Mouse (Mus musculus) forebrain, postnatal 0 days (tissue): ENCODE results near the gene Ptprm. TPM values are rescaled to one million over a fixed set of nuclear protein-coding genes. Genes with fewer than 3 reads are reported as not detected.
A peak's percentile ranks its signal among the peaks of the same experiment; 100 is the strongest.

Experiments used
- ATAC-seq: fragments of 200-750 bp; cut with Nextera tagmentation; 2 replicates; pipeline ENCODE4 v1.8.0; 2017; ENCODE audit warnings: mild to moderate bottlenecking, moderate library complexity
- DNase-seq: peaks from one replicate; pipeline ENCODE4 v3.0.0-alpha.2; 2015
- H3K27ac ChIP-seq: fragments of 300-500 bp; sonication (generic); 2 replicates; pipeline ENCODE4 v1.5.1; 2014; ENCODE audit warnings: low read depth, mild to moderate bottlenecking, antibody characterized with exemption, low read length, moderate library complexity, mixed read lengths
- H3K27me3 ChIP-seq: fragments of 300-500 bp; sonication (generic); 2 replicates; pipeline ENCODE4 v1.6.1; 2014; ENCODE audit warnings: mild to moderate bottlenecking, low read length, mixed read lengths; ENCODE audit not compliant: insufficient read depth
- H3K36me3 ChIP-seq: fragments of 300-500 bp; sonication (generic); 2 replicates; pipeline ENCODE4 v1.6.1; 2014; ENCODE audit warnings: mild to moderate bottlenecking, moderate library complexity; ENCODE audit not compliant: insufficient read depth
- H3K4me1 ChIP-seq: fragments of 300-500 bp; sonication (generic); 2 replicates; pipeline ENCODE4 v1.6.1; 2014; ENCODE audit warnings: antibody characterized with exemption; ENCODE audit not compliant: insufficient read depth
- H3K4me2 ChIP-seq: fragments of 300-500 bp; sonication (generic); 2 replicates; pipeline ENCODE4 v1.6.1; 2014; ENCODE audit warnings: low read depth, mild to moderate bottlenecking, moderate library complexity
- H3K4me3 ChIP-seq: fragments of 300-500 bp; sonication (generic); 2 replicates; pipeline ENCODE4 v1.5.1; 2014; ENCODE audit warnings: low read depth, low read length, mixed read lengths
- H3K9ac ChIP-seq: fragments of 300-500 bp; sonication (generic); 2 replicates; pipeline ENCODE4 v1.6.1; 2014; ENCODE audit warnings: mild to moderate bottlenecking
- H3K9me3 ChIP-seq: fragments of 300-500 bp; sonication (generic); 2 replicates; pipeline ENCODE4 v1.6.1; 2016; ENCODE audit warnings: low read length
- CTCF ChIP-seq: sonication (generic); IDR thresholded peaks from 2 replicates; pipeline ENCODE4 v1.5.1; 2016; ENCODE audit warnings: antibody characterized with exemption, control low read depth, low read depth
- WGBS: fragments of 180-500 bp; shearing (Covaris S2); extraction: QIAGEN DNeasy Blood & Tissue Kit; methylation state at CpG from one replicate; pipeline ENCODE4 v1.1.7; 2014; 5-methylcytosine and 5-hydroxymethylcytosine counted together
- polyA plus RNA-seq: library from polyadenylated mRNA; unstranded; fragments of >200 nt; fragmentation: Nextera tagmentation; extraction: Ambion mirVana; gene quantifications from 2 replicates; pipeline ENCODE4 v1.2.1, GENCODE M21; 2015
- total RNA-seq: library from RNA; depleted of rRNA; stranded (reverse); fragments of >200 nt; gene quantifications from 2 replicates; pipeline ENCODE4 v1.2.3, GENCODE M21; 2014

Ptprm gene
- total and polyA plus RNA-seq, 2 experiments from 2014 or later, result 12.9 to 33.2 TPM

DNA sequence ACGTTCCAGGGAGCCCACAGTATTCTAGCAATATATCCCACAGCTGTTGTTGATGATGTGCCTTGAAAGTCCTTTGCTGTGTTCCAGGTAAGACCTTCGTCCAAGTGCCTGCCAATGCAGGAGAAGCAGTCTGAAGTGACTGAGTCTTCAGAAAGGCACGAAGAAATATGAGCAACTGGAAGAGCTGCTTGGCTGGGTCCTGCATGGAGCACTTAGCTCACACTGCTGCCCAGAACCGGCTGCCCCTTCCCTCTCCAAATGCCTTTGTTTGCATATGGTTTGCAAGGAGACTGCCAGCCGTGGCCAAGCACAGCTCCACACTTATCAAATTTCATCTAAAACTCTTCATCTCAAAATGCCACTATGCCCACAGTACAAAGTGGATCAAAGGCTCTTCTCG is 337.8 kb downstream of the Ptprm start:
- Histone ChIP-seq H3K36me3 (no peaks in the 10 kb centered on the region), H3K4me2 (no peak overlapping the region), H3K9me3 (no peaks in the 10 kb centered on the region), H3K27ac (no peak overlapping the region), H3K9ac (no peak overlapping the region), H3K4me3 (no peak overlapping the region), H3K4me1 (peaks cover 15% of the 10 kb centered on the region; the same call in 1 of the 2 replicates), H3K27me3 (no peaks in the 10 kb centered on the region)
- DNase-seq (no peak), ATAC-seq (no peak)
- TF ChIP-seq CTCF, result no peak
- 72% methylated on average over 6 of the region's 6 CpGs for WGBS

GRCm38 (mm10) chr17:67013217-67013616 is 341.0 kb downstream of the Ptprm start:
- Histone ChIP-seq H3K27me3 (no peaks in the 10 kb centered on the region), H3K9ac (no peak overlapping the region), H3K4me2 (no peak overlapping the region), H3K27ac (no peak overlapping the region), H3K4me1 (peaks cover 15% of the 10 kb centered on the region; the same call in 1 of the 2 replicates), H3K36me3 (no peaks in the 10 kb centered on the region), H3K4me3 (no peak overlapping the region), H3K9me3 (no peaks in the 10 kb centered on the region)
- DNase-seq (peak; percentile 27), ATAC-seq (no peak)
- TF ChIP-seq CTCF, result no peak
- 33% methylated on average over 6 of the region's 6 CpGs for WGBS

GRCm38 (mm10) chr17:67011836-67012583 is 342.2 kb downstream of the Ptprm start:
- Histone ChIP-seq H3K4me3 (no peak overlapping the region), H3K27ac (no peak overlapping the region), H3K27me3 (no peaks in the 10 kb centered on the region), H3K4me2 (no peak overlapping the region), H3K9ac (no peak overlapping the region), H3K4me1 (peaks cover 15% of the 10 kb centered on the region; the same call in 1 of the 2 replicates), H3K36me3 (no peaks in the 10 kb centered on the region), H3K9me3 (no peaks in the 10 kb centered on the region)
- TF ChIP-seq CTCF, result no peak
- peak; percentile 69 for ATAC-seq
- peak; percentile 57 for DNase-seq
- WGBS, result 55% methylated on average over 6 of the region's 6 CpGs

DNA sequence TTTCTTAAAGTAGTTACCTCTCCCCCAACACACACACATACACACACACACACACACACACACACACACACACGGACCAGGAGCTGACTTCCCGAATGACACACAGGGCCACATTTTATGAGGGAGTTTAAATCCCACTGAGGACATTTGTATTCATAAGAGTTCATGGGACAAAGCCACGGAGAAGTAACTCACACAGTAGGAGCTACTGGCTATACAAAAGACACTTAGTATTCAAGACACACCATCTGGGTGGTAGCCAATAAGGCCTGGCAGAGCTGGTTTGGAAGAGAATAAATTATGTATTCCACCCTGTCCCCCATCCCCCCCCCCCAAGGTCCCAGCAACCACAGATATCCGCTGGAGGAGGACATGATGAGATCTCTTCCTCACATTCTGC is 344.1 kb downstream of the Ptprm start:
- Histone ChIP-seq H3K4me1 (peaks cover 15% of the 10 kb centered on the region; the same call in 1 of the 2 replicates), H3K9me3 (no peaks in the 10 kb centered on the region), H3K27ac (no peak overlapping the region), H3K36me3 (no peaks in the 10 kb centered on the region), H3K4me2 (no peak overlapping the region), H3K9ac (no peak overlapping the region), H3K27me3 (no peaks in the 10 kb centered on the region), H3K4me3 (no peak overlapping the region)
- WGBS, result 24% methylated on average over 4 of the region's 4 CpGs
- DNase-seq (peak; percentile 38), ATAC-seq (no peak)
- TF ChIP-seq CTCF, result no peak

GRCm38 (mm10) chr17:67008137-67008536 is 346.1 kb downstream of the Ptprm start:
- Histone ChIP-seq H3K27me3 (no peaks in the 10 kb centered on the region), H3K9ac (no peak overlapping the region), H3K27ac (0 out of 2 replicates have a peak overlapping the region, but pooled peaks have one; percentile 51), H3K9me3 (no peaks in the 10 kb centered on the region), H3K36me3 (no peaks in the 10 kb centered on the region), H3K4me3 (no peak overlapping the region), H3K4me2 (no peak overlapping the region), H3K4me1 (peaks cover 12% of the 10 kb centered on the region; the same call in 1 of the 2 replicates)
- WGBS, result 77% methylated on average over 9 of the region's 9 CpGs
- TF ChIP-seq CTCF, result no peak
- DNase-seq, result no peak
- ATAC-seq, result no peak

GRCm38 (mm10) chr17:67006740-67007385 is 347.4 kb downstream of the Ptprm start:
- H3K4me2 ChIP-seq, result 0 out of 2 replicates have a peak overlapping the region, but pooled peaks have one; percentile 4
- no peak overlapping the region for H3K4me3 ChIP-seq
- 22% methylated on average over 14 of the region's 14 CpGs for WGBS
- peak overlapping the region; percentile 62; the same call in 1 of the 2 replicates for H3K27ac ChIP-seq
- TF ChIP-seq CTCF, result no peak
- ATAC-seq (peak; percentile 95), DNase-seq (peak; percentile 84)
- H3K27me3 ChIP-seq, result no peaks in the 10 kb centered on the region
- no peaks in the 10 kb centered on the region for H3K9me3 ChIP-seq
- H3K9ac ChIP-seq, result no peak overlapping the region
- no peaks in the 10 kb centered on the region for H3K36me3 ChIP-seq
- H3K4me1 ChIP-seq, result peaks cover 4% of the 10 kb centered on the region; the same call in 1 of the 2 replicates

DNA sequence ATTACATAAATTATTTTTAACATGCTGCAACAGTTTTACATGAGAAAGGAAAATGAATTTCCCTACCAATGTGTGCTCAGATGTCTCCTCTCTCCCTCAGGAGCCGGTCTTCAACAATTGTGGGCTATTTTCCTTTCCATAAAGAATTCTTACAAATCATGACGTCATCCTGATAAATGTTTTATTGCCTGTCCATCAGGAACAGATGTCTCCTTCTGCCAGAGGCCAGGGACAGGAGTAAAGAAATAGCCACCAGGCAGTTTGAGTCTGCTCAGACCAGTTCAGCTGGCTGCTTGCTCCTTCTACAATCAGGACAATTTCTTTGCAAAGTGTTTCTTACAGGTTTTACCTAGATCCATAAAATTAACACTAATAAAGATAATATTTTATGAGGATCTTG is 357.4 kb downstream of the Ptprm start:
- no peaks in the 10 kb centered on the region for H3K36me3 ChIP-seq
- no peaks in the 10 kb centered on the region for H3K9me3 ChIP-seq
- H3K27me3 ChIP-seq, result no peaks in the 10 kb centered on the region
- WGBS, result 55% methylated on average over 2 of the region's 2 CpGs
- H3K9ac ChIP-seq, result no peak overlapping the region
- no peak overlapping the region for H3K4me2 ChIP-seq
- no peak for ATAC-seq
- no peak for DNase-seq
- TF ChIP-seq CTCF, result no peak
- H3K4me3 ChIP-seq, result no peak overlapping the region
- no peaks in the 10 kb centered on the region for H3K4me1 ChIP-seq
- no peak overlapping the region for H3K27ac ChIP-seq
